Mouse (Mus musculus) kidney, adult 8-10 months (tissue): ENCODE measurements around the gene Sema7a.
A peak's percentile ranks its signal among the peaks of the same experiment; 100 is the strongest.

ENCODE experiments used
- DNase-seq, 2 experiments: peaks; one replicate each; pipeline ENCODE4 v3.0.0; 2022

The Sema7a gene

GRCm38 (mm10) chr9:57985304-57985703, 45.4 kb downstream of the Sema7a start:
- no peak for DNase-seq

- no peak for DNase-seq
Measured at GRCm38 (mm10) chr9:57986293-57986692, 46.4 kb downstream of the Sema7a start.

GRCm38 (mm10) chr9:57988098-57988497, 48.2 kb downstream of the Sema7a start:
- DNase-seq = no peak

GRCm38 (mm10) chr9:57989309-57989708, 49.4 kb downstream of the Sema7a start:
- DNase-seq = no peak

GRCm38 (mm10) chr9:57990438-57991110, 50.7 kb downstream of the Sema7a start:
- no peak for DNase-seq

GRCm38 (mm10) chr9:57992060-57992459, 52.1 kb downstream of the Sema7a start:
- no peak for DNase-seq

GRCm38 (mm10) chr9:57992781-57993591, 53.1 kb downstream of the Sema7a start:
- DNase-seq = no peak

GRCm38 (mm10) chr9:57995282-57995681, 55.4 kb downstream of the Sema7a start:
- DNase-seq = no peak

- no peak for DNase-seq
Measured at GRCm38 (mm10) chr9:57997511-57998031, 57.7 kb downstream of the Sema7a start.

- peak; percentile 54 to 61 for DNase-seq
Measured at GRCm38 (mm10) chr9:57998032-57998659, 58.2 kb downstream of the Sema7a start.

GRCm38 (mm10) chr9:57998685-57999084, 58.8 kb downstream of the Sema7a start:
- DNase-seq = no peak

GRCm38 (mm10) chr9:57999676-58000075, 59.8 kb downstream of the Sema7a start:
- DNase-seq = no peak

- no peak for DNase-seq
Measured at GRCm38 (mm10) chr9:58003272-58003671, 63.4 kb downstream of the Sema7a start.

- DNase-seq = no peak
Measured at GRCm38 (mm10) chr9:58005753-58006461, 66.0 kb downstream of the Sema7a start, which contains the start of gene Cyp11a1. Gene Cyp11a1 (plus strand): TSS chr9:58006411.

GRCm38 (mm10) chr9:58008336-58009014, 68.6 kb downstream of the Sema7a start:
- no peak for DNase-seq

GRCm38 (mm10) chr9:58009015-58009362, 69.1 kb downstream of the Sema7a start:
- DNase-seq = no peak

- no peak for DNase-seq
Measured at GRCm38 (mm10) chr9:58009588-58009987, 69.7 kb downstream of the Sema7a start.

GRCm38 (mm10) chr9:58011027-58011426, 71.1 kb downstream of the Sema7a start:
- DNase-seq = no peak

- DNase-seq = no peak
Measured at GRCm38 (mm10) chr9:58011552-58011951, 71.6 kb downstream of the Sema7a start.
